Mouse (Mus musculus) lung, embryonic 15.5 days (tissue): Measurements from ENCODE around the gene Hoxd4. TPM values are rescaled to one million over a fixed set of nuclear protein-coding genes. Genes with fewer than 3 reads are reported as not detected.

Experiments
- ATAC-seq: fragments of 200-750 bp; cut with Nextera tagmentation; 2 replicates; pipeline ENCODE4 v1.8.0; 2017; ENCODE audit warnings: moderate number of reproducible peaks, borderline replicate concordance; ENCODE audit not compliant: low FRiP score, low TSS enrichment; ENCODE audit errors: extremely low read depth
- H3K27ac ChIP-seq: fragments of 300-500 bp; sonication (generic); 2 replicates; pipeline ENCODE4 v1.5.1; 2015; ENCODE audit warnings: moderate library complexity, mild to moderate bottlenecking, inconsistent platforms
- H3K27me3 ChIP-seq: fragments of 300-500 bp; sonication (generic); 2 replicates; pipeline ENCODE4 v1.6.1; 2015; ENCODE audit warnings: inconsistent platforms
- H3K36me3 ChIP-seq: fragments of 300-500 bp; sonication (generic); 2 replicates; pipeline ENCODE4 v1.6.1; 2015; ENCODE audit warnings: inconsistent platforms
- H3K4me1 ChIP-seq: fragments of 300-500 bp; sonication (generic); 2 replicates; pipeline ENCODE4 v1.6.1; 2015; ENCODE audit warnings: inconsistent platforms
- H3K4me2 ChIP-seq: fragments of 300-500 bp; sonication (generic); 2 replicates; pipeline ENCODE4 v1.6.1; 2015; ENCODE audit warnings: inconsistent platforms, mild to moderate bottlenecking, moderate library complexity
- H3K4me3 ChIP-seq: fragments of 300-500 bp; sonication (generic); 2 replicates; pipeline ENCODE4 v1.5.1; 2015; ENCODE audit warnings: mild to moderate bottlenecking, inconsistent platforms
- H3K9ac ChIP-seq: fragments of 300-500 bp; sonication (generic); 2 replicates; pipeline ENCODE4 v1.6.1; 2015; ENCODE audit warnings: inconsistent platforms
- H3K9me3 ChIP-seq: fragments of 300-500 bp; sonication (generic); 2 replicates; pipeline ENCODE4 v1.6.1; 2016; ENCODE audit warnings: inconsistent platforms
- WGBS: fragments of 180-500 bp; shearing (Covaris S2); methylation state at CpG from one replicate; pipeline ENCODE4 v1.1.7; 2015; 5-methylcytosine and 5-hydroxymethylcytosine counted together
- polyA plus RNA-seq: library from polyadenylated mRNA; unstranded; fragments of >200 nt; fragmentation: Nextera tagmentation; extraction: Ambion mirVana; gene quantifications from 2 replicates; pipeline ENCODE4 v1.2.1, GENCODE M21; 2015

Gene Hoxd4
- polyA plus RNA-seq, 1 experiment from 2014 or later = 0.19 TPM

DNA sequence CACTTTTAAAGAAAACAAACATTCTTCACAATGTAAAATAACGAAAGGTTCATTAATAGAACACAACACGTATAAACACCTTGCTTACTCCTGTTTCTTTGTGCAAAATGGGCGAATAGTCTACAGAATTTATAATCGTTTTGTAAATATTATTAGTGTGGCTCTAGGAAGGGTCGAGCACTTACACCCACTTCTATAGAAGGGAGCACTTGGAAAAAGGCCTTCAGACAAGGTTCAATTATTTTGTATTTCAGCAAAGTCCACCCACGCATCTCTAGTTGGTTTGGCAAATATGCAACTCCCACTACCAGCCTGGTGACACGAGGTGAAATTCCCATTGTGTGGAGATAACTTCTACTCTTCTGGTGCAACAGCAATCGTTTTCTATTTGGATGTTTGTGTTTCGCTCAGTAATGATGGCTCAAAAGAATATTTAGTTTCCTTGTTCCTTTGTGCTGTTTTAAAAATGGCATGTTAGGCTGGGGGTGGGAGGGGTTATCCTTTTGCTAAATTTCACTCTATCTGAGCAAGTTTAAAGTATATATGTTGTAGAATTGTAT lies 36.8 kb downstream of the Hoxd4 start:
- H3K9me3 ChIP-seq = no peaks in the 10 kb centered on the region
- H3K36me3 ChIP-seq = no peaks in the 10 kb centered on the region
- ATAC-seq = no peak
- H3K27me3 ChIP-seq = peaks cover 100% of the 10 kb centered on the region
- H3K27ac ChIP-seq = no peak overlapping the region
- H3K4me3 ChIP-seq = no peak overlapping the region
- no peak overlapping the region for H3K4me2 ChIP-seq
- 12% methylated on average over 9 of the region's 9 CpGs for WGBS
- peaks cover 16% of the 10 kb centered on the region; the same call in 1 of the 2 replicates for H3K4me1 ChIP-seq
- no peak overlapping the region for H3K9ac ChIP-seq

DNA sequence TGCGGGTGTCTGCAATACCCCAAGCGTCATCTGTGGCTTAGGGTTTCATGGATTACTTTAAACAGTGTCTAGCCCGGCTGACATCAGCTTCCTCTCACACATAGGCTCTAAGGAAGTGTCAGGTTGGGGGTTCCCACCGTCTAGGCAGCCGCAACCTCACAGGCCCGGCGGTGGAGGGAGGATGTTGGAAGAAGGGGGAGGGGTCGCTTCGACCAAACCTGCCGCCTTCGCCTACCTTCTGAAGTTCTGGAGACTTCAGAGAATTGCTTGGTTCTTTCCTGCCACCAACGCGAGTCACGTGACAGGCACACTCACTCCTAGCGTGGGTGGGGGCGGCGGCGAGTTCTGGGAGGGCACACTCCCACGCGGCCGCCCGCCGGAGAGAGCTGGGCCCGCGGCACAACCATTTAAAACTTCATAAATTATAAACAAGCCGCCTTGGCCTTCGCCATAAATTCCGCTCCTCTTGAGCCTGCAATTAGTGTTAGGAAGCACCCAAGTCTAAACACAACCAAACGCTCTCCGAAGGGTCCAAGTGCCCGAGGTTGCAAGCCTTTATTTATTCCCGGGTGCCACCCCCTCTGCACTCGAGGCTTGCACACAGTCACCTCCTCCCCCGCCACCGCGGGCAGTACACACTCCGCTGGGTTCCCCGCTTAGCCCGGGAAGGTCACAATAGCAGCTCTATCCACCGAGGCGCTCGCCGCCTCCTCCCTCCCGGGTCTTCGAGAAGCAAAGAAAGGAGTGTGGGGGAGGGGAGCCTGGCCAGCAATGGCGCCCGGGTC lies 37.8 kb downstream of the Hoxd4 start:
- ATAC-seq = no peak
- Histone ChIP-seq H3K9me3 (no peaks in the 10 kb centered on the region), H3K27me3 (peaks cover 100% of the 10 kb centered on the region), H3K9ac (no peak overlapping the region), H3K4me3 (peak overlapping the region; percentile 14), H3K4me1 (peaks cover 16% of the 10 kb centered on the region; the same call in 1 of the 2 replicates), H3K4me2 (peak overlapping the region; percentile 42), H3K36me3 (no peaks in the 10 kb centered on the region), H3K27ac (no peak overlapping the region)
- WGBS = under 1% methylated on average over 47 of the region's 47 CpGs

DNA sequence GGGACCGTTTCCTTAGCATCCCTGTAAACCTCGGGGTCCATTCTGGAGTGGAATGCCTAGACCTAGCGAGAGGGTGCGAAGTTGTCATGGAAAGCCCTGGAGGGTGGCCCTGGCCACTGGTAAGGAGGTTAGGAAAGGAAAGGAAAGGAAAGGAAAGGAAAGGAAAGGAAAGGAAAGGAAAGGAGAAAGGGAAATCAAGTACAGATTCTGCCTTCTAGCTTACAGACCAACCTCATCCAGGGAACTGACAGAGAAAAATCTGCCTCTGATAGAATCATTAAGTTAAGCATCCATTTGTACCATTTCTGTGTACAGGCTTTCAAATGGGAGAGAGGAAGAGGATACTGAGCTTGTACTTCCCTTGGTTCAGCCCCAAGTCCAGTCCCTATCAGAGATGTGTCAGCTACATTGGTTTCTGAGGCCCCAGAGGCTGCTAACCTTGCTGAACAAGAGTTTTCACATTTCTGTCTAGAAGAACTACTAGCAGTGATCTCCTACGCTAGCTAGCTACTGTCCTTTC lies 39.1 kb downstream of the Hoxd4 start:
- Histone ChIP-seq H3K9ac (no peak overlapping the region), H3K4me3 (no peak overlapping the region), H3K4me2 (no peak overlapping the region), H3K27me3 (peaks cover 100% of the 10 kb centered on the region), H3K36me3 (no peaks in the 10 kb centered on the region), H3K27ac (no peak overlapping the region), H3K9me3 (no peaks in the 10 kb centered on the region), H3K4me1 (peaks cover 16% of the 10 kb centered on the region; the same call in 1 of the 2 replicates)
- ATAC-seq = no peak
- WGBS = 42% methylated on average over 5 of the region's 5 CpGs

- WGBS = 71% methylated on average over 1 of the region's 1 CpGs
- no peak for ATAC-seq
Observed at GRCm38 (mm10) chr2:74751861-74752260, 40.1 kb downstream of the Hoxd4 start.

GRCm38 (mm10) chr2:74752431-74753174 lies 40.9 kb downstream of the Hoxd4 start:
- 5% methylated on average over 44 of the region's 45 CpGs for WGBS
- peak overlapping the region; percentile 42 for H3K4me2 ChIP-seq
- no peaks in the 10 kb centered on the region for H3K9me3 ChIP-seq
- no peak for ATAC-seq
- H3K4me3 ChIP-seq = peak overlapping the region; percentile 14
- H3K27me3 ChIP-seq = peaks cover 100% of the 10 kb centered on the region
- H3K36me3 ChIP-seq = no peaks in the 10 kb centered on the region
- H3K27ac ChIP-seq = no peak overlapping the region
- H3K9ac ChIP-seq = no peak overlapping the region
- H3K4me1 ChIP-seq = peaks cover 12% of the 10 kb centered on the region; the same call in 1 of the 2 replicates

More at GRCm38 (mm10) chr2:74751861-74752260, 40.1 kb downstream of the Hoxd4 start:
- H3K4me1 ChIP-seq = peaks cover 12% of the 10 kb centered on the region; the same call in 1 of the 2 replicates
- no peak overlapping the region for H3K4me3 ChIP-seq
- H3K27me3 ChIP-seq = peaks cover 100% of the 10 kb centered on the region
- H3K27ac ChIP-seq = no peak overlapping the region
- no peaks in the 10 kb centered on the region for H3K9me3 ChIP-seq
- H3K9ac ChIP-seq = no peak overlapping the region
- no peak overlapping the region for H3K4me2 ChIP-seq
- H3K36me3 ChIP-seq = no peaks in the 10 kb centered on the region

DNA sequence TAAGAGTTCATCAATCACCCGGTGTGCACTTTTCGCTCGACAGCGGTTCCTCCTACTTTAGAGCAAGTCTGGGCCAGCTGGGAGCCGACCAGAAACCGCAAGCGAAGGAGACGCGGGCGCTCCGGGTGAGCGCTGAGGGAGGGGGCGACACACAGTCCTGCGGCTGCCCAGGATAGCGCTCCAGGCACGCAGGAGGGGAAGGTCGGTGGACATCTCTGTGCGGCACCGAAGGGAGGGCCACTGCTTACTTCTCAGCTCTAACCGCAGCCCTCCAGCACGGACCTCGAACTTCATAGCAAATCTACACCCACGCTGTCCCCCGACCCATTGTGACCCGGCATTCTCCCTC lies 41.4 kb downstream of the Hoxd4 start:
- under 1% methylated on average over 25 of the region's 25 CpGs for WGBS
- Histone ChIP-seq H3K27ac (no peak overlapping the region), H3K4me1 (peaks cover 12% of the 10 kb centered on the region; the same call in 1 of the 2 replicates), H3K9ac (no peak overlapping the region), H3K4me3 (peak overlapping the region; percentile 14), H3K9me3 (no peaks in the 10 kb centered on the region), H3K27me3 (peaks cover 100% of the 10 kb centered on the region), H3K36me3 (no peaks in the 10 kb centered on the region), H3K4me2 (peak overlapping the region; percentile 42)
- ATAC-seq = no peak

GRCm38 (mm10) chr2:74753711-74754110 lies 42.0 kb downstream of the Hoxd4 start:
- Histone ChIP-seq H3K27ac (no peak overlapping the region), H3K4me3 (no peak overlapping the region), H3K4me1 (peaks cover 12% of the 10 kb centered on the region; the same call in 1 of the 2 replicates), H3K36me3 (no peaks in the 10 kb centered on the region), H3K9me3 (no peaks in the 10 kb centered on the region), H3K4me2 (no peak overlapping the region), H3K9ac (no peak overlapping the region), H3K27me3 (peaks cover 100% of the 10 kb centered on the region)
- ATAC-seq = no peak
- 31% methylated on average over 5 of the region's 5 CpGs for WGBS

DNA sequence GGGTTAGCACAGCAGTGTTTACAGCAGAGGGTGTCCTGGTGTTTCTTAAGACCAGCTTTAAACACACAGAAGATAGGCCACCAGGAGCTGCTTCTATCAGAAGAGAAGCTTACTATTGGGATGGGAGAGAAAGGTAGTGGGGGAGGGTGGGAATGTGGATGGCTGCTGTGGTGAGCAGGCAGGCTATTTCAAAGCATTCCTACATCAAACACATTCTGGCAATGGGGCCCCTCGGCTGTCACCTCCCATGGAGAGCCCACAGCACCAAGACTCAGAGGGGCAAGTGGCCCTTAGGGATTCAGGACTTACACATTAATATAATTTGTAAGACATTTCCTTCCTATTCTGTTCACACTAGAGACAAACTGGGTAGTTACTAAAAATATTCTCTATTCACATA lies 48.4 kb downstream of the Hoxd4 start:
- Histone ChIP-seq H3K27me3 (peaks cover 94% of the 10 kb centered on the region), H3K9ac (no peak overlapping the region), H3K9me3 (no peaks in the 10 kb centered on the region), H3K4me1 (peaks cover 14% of the 10 kb centered on the region), H3K27ac (no peak overlapping the region), H3K4me3 (no peak overlapping the region), H3K36me3 (no peaks in the 10 kb centered on the region), H3K4me2 (no peak overlapping the region)
- 0% methylated on average over 1 of the region's 1 CpGs for WGBS
- no peak for ATAC-seq

GRCm38 (mm10) chr2:74761941-74762340 lies 50.2 kb downstream of the Hoxd4 start:
- no peak for ATAC-seq
- no peak overlapping the region for H3K27ac ChIP-seq
- peak overlapping the region; percentile 46; the same call in 1 of the 2 replicates for H3K4me3 ChIP-seq
- no peak overlapping the region; the same call in 1 of the 2 replicates for H3K4me2 ChIP-seq
- peaks cover 94% of the 10 kb centered on the region for H3K27me3 ChIP-seq
- peaks cover 14% of the 10 kb centered on the region for H3K4me1 ChIP-seq
- H3K9me3 ChIP-seq = no peaks in the 10 kb centered on the region
- H3K36me3 ChIP-seq = no peaks in the 10 kb centered on the region
- no peak overlapping the region for H3K9ac ChIP-seq
- WGBS = 5% methylated on average over 13 of the region's 13 CpGs

GRCm38 (mm10) chr2:74762522-74763244 lies 51.0 kb downstream of the Hoxd4 start, which contains the start of gene Hoxd1:
Gene Hoxd1, plus strand, starts transcription at chr2:74762980.
- H3K27ac ChIP-seq = no peak within 1 kb of the TSS
- peaks cover 14% of the 10 kb centered on the region for H3K4me1 ChIP-seq
- WGBS = under 1% methylated on average over 61 of the region's 61 CpGs
- peak within 1 kb of the TSS; percentile 95 for H3K4me2 ChIP-seq
- H3K36me3 ChIP-seq = no peaks in the 10 kb centered on the region
- H3K9ac ChIP-seq = no peak within 1 kb of the TSS
- peak; percentile 76; the same call in 1 of the 2 replicates for ATAC-seq
- peaks cover 91% of the 10 kb centered on the region for H3K27me3 ChIP-seq
- no peaks in the 10 kb centered on the region for H3K9me3 ChIP-seq
- peak within 1 kb of the TSS; percentile 46 for H3K4me3 ChIP-seq

GRCm38 (mm10) chr2:74763245-74763735 lies 51.6 kb downstream of the Hoxd4 start:
- H3K27ac ChIP-seq = no peak overlapping the region
- H3K4me1 ChIP-seq = peaks cover 14% of the 10 kb centered on the region
- no peak overlapping the region for H3K9ac ChIP-seq
- H3K9me3 ChIP-seq = no peaks in the 10 kb centered on the region
- WGBS = under 1% methylated on average over 52 of the region's 53 CpGs
- H3K4me2 ChIP-seq = peak overlapping the region; percentile 95
- no peaks in the 10 kb centered on the region for H3K36me3 ChIP-seq
- H3K27me3 ChIP-seq = peaks cover 87% of the 10 kb centered on the region
- H3K4me3 ChIP-seq = peak overlapping the region; percentile 46
- ATAC-seq = peak; percentile 46
